Mouse (Mus musculus) ES-Bruce4 (cell line): ENCODE data around the gene Tbc1d16. TPM values are rescaled to one million over a fixed set of nuclear protein-coding genes. Genes with fewer than 3 reads are reported as not detected.
A peak's percentile ranks its signal among the peaks of the same experiment; 100 is the strongest.
"Not testable (repeated sequence)": the region's sequence is repeated elsewhere in the genome, so short reads cannot be mapped to it uniquely, and the experiment has no call there.

Source experiments
- H3K27ac ChIP-seq: 2 replicates; pipeline ENCODE4 v1.5.1; 2012; ENCODE audit warnings: low read length, inconsistent platforms; ENCODE audit not compliant: insufficient read depth
- H3K27me3 ChIP-seq: 2 replicates; pipeline ENCODE4 v1.6.1; 2012; ENCODE audit warnings: mild to moderate bottlenecking, low read length, inconsistent platforms; ENCODE audit not compliant: control insufficient read depth, poor library complexity, insufficient read depth, severe bottlenecking
- H3K36me3 ChIP-seq: 2 replicates; pipeline ENCODE4 v1.6.1; 2012; ENCODE audit warnings: inconsistent platforms, mild to moderate bottlenecking, low read length, moderate library complexity; ENCODE audit not compliant: control insufficient read depth, poor library complexity, insufficient read depth, severe bottlenecking
- H3K4me1 ChIP-seq: one replicate; pipeline ENCODE4 v1.8.1; 2011; ENCODE audit warnings: low read length; ENCODE audit not compliant: control insufficient read depth, insufficient read depth
- H3K4me3 ChIP-seq: 2 replicates; pipeline ENCODE4 v1.5.1; 2011; ENCODE audit warnings: low read depth, mild to moderate bottlenecking, low read length
- H3K9ac ChIP-seq: 2 replicates; pipeline ENCODE4 v1.6.1; 2012; ENCODE audit warnings: low read depth, mild to moderate bottlenecking, inconsistent platforms; ENCODE audit not compliant: poor library complexity, severe bottlenecking
- H3K9me3 ChIP-seq: replicated peaks from 2 replicates; pipeline ENCODE4 v1.6.1; 2012; ENCODE audit warnings: mild to moderate bottlenecking, low read length, inconsistent platforms; ENCODE audit not compliant: control insufficient read depth, poor library complexity, insufficient read depth, severe bottlenecking
- CTCF ChIP-seq: IDR thresholded peaks from one replicate; pipeline ENCODE4 v1.8.1; 2011; ENCODE audit warnings: low read depth, low read length
- EP300 ChIP-seq: IDR thresholded peaks from 2 replicates; pipeline ENCODE4 v1.6.1; 2011; ENCODE audit warnings: low read depth, low read length; ENCODE audit not compliant: insufficient read depth
- POLR2A ChIP-seq: IDR thresholded peaks from one replicate; pipeline ENCODE4 v1.8.1; 2011; ENCODE audit warnings: low read length; ENCODE audit not compliant: insufficient read depth
- polyA plus RNA-seq: library from polyadenylated mRNA; stranded (reverse); fragments of >200 nt; gene quantifications from 2 replicates; pipeline ENCODE4 v1.2.4, GENCODE M21; 2011; ENCODE audit warnings: low read depth; ENCODE audit not compliant: missing spikeins, insufficient read depth, insufficient read length

The Tbc1d16 gene
- polyA plus RNA-seq, 1 experiment, result 15.9 TPM

DNA sequence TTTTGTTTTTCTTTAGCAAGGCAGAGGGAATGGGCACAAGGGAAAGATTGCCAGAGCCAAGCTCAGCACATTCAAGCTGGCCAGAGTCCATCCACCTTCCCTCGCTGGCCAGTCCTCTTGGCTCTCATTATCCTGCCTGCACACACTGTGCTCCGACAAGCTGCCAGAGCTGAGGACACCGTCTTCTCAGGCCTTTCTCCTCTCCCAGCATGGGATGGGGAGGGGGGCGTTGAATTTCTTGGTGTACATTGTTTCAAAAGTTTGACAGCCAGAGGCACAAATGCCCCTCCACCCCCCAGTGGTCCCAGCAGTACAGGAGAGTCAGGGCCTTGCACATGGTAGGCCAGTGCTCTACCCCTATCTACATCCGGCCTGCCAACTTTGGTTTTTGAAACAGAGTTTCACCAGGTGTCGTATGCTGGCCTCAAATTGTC is 39.0 kb upstream of the Tbc1d16 start:
- Histone ChIP-seq H3K9me3 (no peaks in the 10 kb centered on the region), H3K36me3 (no peaks in the 10 kb centered on the region), H3K27me3 (no peaks in the 10 kb centered on the region), H3K4me3 (no peak overlapping the region), H3K27ac (no peak overlapping the region), H3K9ac (peak overlapping the region; percentile 11; the same call in 1 of the 2 replicates), H3K4me1 (peaks cover 10% of the 10 kb centered on the region)
- no peak for TF ChIP-seq POLR2A
- TF ChIP-seq EP300, result no peak
- no peak for TF ChIP-seq CTCF

DNA sequence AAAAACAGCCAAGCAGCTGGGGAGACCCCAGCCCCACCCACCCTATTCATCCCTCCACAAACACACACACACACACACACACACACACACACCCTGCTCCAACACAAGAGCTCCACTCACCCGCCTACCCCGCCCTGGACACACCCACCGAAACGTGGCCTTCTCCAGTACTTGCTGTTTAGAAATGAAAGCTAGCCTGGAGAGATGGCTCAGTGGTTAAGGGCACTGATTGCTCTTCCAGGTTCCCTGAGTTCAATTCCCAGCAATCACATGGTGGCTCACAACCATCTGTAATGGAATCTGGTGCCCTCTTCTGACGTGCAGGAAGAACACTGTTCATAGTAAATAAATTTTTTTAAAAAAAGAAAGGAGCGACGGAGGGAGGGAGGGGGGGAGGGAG is 37.5 kb upstream of the Tbc1d16 start:
- H3K27me3 ChIP-seq, result no peaks in the 10 kb centered on the region
- H3K4me1 ChIP-seq, result peaks cover 10% of the 10 kb centered on the region
- H3K9me3 ChIP-seq, result no peaks in the 10 kb centered on the region
- no peak for TF ChIP-seq POLR2A
- H3K9ac ChIP-seq, result no peak overlapping the region
- no peak overlapping the region for H3K27ac ChIP-seq
- H3K4me3 ChIP-seq, result no peak overlapping the region
- no peaks in the 10 kb centered on the region for H3K36me3 ChIP-seq

DNA sequence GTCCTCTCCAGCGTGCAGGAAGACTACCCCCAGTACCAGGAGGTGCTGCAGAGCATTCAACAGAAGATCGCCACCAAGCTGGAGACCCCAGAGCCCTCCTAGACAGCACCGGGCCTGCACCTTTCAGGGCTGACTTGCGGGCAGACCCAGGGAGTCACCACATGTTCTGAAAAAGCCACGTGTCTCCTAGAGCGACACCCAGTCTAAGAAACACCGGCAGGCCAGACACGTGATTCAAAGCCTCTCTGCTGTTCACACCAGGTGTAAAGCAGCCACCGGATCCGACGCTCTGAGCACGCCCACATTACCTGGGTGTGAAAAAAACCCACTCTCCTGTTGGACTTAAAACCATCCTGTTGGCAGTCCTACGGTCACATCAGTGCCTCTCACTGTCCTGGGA is 36.1 kb upstream of the Tbc1d16 start:
- Histone ChIP-seq H3K4me1 (peaks cover 10% of the 10 kb centered on the region), H3K36me3 (no peaks in the 10 kb centered on the region), H3K4me3 (no peak overlapping the region), H3K27ac (no peak overlapping the region), H3K27me3 (no peaks in the 10 kb centered on the region), H3K9me3 (no peaks in the 10 kb centered on the region), H3K9ac (no peak overlapping the region)
- TF ChIP-seq POLR2A (no peak), CTCF (no peak), EP300 (no peak)

DNA sequence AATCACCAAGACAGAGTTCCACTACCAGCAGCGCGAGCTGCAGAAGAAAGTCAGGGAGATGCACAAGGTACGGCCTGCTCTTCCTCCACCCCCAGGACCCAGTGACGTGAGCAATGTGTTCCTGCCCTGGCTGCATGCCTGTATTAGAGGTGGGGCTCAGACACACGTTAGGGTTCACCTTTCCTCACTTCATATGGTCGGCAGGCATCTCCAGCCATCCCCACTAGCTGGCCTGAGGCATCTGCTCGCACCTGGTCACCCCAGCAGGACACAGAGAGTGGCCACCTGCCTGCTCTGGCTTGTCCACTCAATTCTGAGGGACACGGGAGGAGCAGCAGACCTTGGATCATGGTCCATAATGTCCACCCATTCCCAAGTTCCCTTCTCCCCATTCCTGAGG is 31.7 kb upstream of the Tbc1d16 start:
- Histone ChIP-seq H3K27ac (no peak overlapping the region), H3K36me3 (no peaks in the 10 kb centered on the region), H3K9ac (no peak overlapping the region), H3K4me1 (peaks cover 2% of the 10 kb centered on the region), H3K9me3 (no peaks in the 10 kb centered on the region), H3K4me3 (no peak overlapping the region), H3K27me3 (no peaks in the 10 kb centered on the region)
- no peak for TF ChIP-seq POLR2A
- no peak for TF ChIP-seq CTCF
- TF ChIP-seq EP300, result no peak

DNA sequence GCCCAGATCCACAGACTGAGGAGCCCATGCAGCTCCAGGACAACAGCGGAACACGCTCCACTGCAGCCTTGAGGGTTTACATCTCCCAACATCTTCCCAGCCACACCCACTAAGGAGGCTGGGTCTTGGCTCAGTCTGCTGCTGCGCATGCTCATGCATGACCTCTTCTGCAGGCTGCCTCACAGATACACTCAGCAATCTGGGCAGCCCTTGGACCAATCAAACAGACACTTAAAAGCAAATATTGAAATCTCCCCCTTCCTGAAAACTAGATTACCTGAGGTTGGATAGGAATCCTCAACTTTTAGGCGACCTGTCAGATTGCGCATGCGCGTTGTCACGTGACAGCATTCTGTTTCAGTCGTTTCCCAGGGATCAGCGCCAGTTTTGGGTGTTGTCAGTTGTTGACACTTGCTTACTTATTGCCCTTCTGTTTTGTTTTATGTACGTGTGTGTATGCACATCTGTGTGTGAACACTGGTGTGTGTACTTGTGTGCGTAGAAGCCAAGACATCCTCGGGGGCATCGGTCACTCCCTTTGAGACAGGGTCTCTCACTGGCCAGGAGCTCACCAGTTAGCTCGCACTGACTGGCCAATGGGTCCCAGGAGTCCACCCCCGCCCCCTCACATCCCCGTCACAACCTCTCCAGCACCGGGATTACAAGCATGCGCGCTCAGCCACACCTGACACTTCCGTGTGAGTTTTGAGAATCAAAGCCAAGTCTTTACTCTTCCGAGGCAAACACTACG is 30.4 kb upstream of the Tbc1d16 start:
- no peaks in the 10 kb centered on the region for H3K9me3 ChIP-seq
- H3K27me3 ChIP-seq, result no peaks in the 10 kb centered on the region
- no peak overlapping the region for H3K27ac ChIP-seq
- TF ChIP-seq POLR2A, result no peak
- H3K9ac ChIP-seq, result no peak overlapping the region
- H3K4me1 ChIP-seq, result no peaks in the 10 kb centered on the region
- no peaks in the 10 kb centered on the region for H3K36me3 ChIP-seq
- no peak overlapping the region for H3K4me3 ChIP-seq

DNA sequence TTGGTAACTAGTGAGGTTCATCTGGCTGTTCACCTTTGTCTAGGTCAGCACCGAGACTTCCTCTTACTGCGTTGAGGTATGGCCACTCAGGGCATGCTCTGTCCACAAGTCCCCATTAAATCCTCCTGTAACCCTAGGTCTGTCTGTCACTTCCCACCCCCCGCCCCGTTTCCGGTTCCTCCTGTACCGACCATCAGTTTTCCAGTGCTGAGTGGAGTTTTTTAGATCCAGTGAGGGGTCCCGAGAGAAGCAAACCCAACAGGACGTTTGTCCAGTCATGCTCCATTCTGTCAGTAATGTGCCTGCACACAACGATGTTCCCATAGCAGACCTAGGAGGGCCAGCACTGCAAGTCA is 29.9 kb upstream of the Tbc1d16 start:
- no peak for TF ChIP-seq EP300
- TF ChIP-seq CTCF, result no peak
- TF ChIP-seq POLR2A, result no peak
- Histone ChIP-seq H3K27me3 (no peaks in the 10 kb centered on the region), H3K9ac (no peak overlapping the region), H3K9me3 (no peaks in the 10 kb centered on the region), H3K27ac (no peak overlapping the region), H3K36me3 (no peaks in the 10 kb centered on the region), H3K4me3 (no peak overlapping the region), H3K4me1 (no peaks in the 10 kb centered on the region)

DNA sequence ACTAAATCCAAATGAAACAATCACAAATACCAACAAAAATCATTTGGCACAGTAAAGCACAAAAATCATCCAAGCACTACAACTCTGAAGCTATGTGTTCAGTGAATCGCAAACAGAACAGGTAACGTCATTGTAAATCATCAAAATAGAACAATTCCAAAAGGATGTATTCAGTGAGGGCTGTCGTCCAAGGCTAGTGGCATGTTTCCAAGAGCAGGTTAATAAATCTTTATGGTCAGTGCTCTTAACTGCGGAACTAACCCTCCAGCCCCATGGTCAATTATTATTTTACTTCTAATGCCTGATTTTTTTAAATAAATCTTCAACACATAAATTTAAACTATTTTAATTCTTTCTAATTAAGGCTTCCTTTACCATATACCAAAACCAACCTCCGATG is 28.3 kb upstream of the Tbc1d16 start:
- not testable (repeated sequence) for H3K27ac ChIP-seq, H3K9me3 ChIP-seq, H3K36me3 ChIP-seq, H3K27me3 ChIP-seq, H3K4me3 ChIP-seq, H3K9ac ChIP-seq, H3K4me1 ChIP-seq
